Mouse (Mus musculus) brain, embryonic 14.5 days (tissue): ENCODE data around the gene Rbm15b.

Experiments
- CTCF ChIP-seq: fragments of 200-500 bp; IDR thresholded peaks from 2 replicates; pipeline ENCODE4 v1.5.1; 2012; ENCODE audit warnings: inconsistent platforms, mild to moderate bottlenecking, moderate library complexity, borderline replicate concordance; ENCODE audit not compliant: insufficient read depth, insufficient read length; ENCODE audit errors: extremely low read depth
- POLR2A ChIP-seq: fragments of 200-500 bp; IDR thresholded peaks from 2 replicates; pipeline ENCODE4 v1.6.1; 2012; ENCODE audit warnings: mild to moderate bottlenecking, inconsistent platforms, borderline replicate concordance; ENCODE audit not compliant: poor library complexity, insufficient read depth, insufficient read length, severe bottlenecking; ENCODE audit errors: extremely low read depth

DNA sequence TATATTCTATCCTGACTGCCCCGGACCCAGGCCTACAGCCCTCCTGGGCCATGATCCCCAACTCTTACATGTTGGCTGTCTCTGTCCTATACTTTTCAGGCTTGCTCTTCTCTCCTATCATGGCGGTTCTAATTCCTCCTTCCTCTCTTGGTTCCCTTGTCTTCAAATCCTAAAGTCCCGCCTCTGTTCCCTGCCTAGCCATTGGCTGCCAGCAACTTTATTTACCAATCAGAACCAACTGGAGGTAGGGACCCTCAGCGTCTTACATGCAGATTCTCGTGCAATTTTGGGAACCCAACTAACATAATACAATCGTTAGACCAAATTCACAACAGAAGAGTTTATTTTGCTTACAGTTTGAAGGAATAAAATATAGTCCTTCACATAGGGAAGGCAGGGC, 44.4 kb downstream of the Rbm15b start:
- TF ChIP-seq POLR2A, result no peak
- TF ChIP-seq CTCF, result no peak
